Mouse (Mus musculus) lung, postnatal 0 days (tissue): ENCODE data around the gene Diaph3. TPM values are rescaled to one million over a fixed set of nuclear protein-coding genes. Genes with fewer than 3 reads are reported as not detected.

ENCODE experiments used
- ATAC-seq: fragments of 200-750 bp; cut with Nextera tagmentation; 2 replicates; pipeline ENCODE4 v1.8.0; 2017; ENCODE audit warnings: moderate library complexity
- DNase-seq: peaks from one replicate; pipeline ENCODE4 v3.0.0-alpha.2; 2016; ENCODE audit warnings: low spot score
- H3K27ac ChIP-seq: fragments of 300-500 bp; sonication (generic); 2 replicates; pipeline ENCODE4 v1.5.1; 2014; ENCODE audit warnings: antibody characterized with exemption, mild to moderate bottlenecking, low read length, mixed read lengths
- H3K27me3 ChIP-seq: fragments of 300-500 bp; sonication (generic); replicated peaks from 2 replicates; pipeline ENCODE4 v1.6.1; 2014; ENCODE audit warnings: low read length, mixed read lengths; ENCODE audit not compliant: insufficient read depth
- H3K36me3 ChIP-seq: fragments of 300-500 bp; sonication (generic); 2 replicates; pipeline ENCODE4 v1.6.1; 2014; ENCODE audit warnings: low read length, mixed read lengths; ENCODE audit not compliant: insufficient read depth
- H3K4me1 ChIP-seq: fragments of 300-500 bp; sonication (generic); 2 replicates; pipeline ENCODE4 v1.6.1; 2014; ENCODE audit warnings: antibody characterized with exemption, low read depth, low read length, mixed read lengths; ENCODE audit not compliant: insufficient read depth
- H3K4me2 ChIP-seq: fragments of 300-500 bp; sonication (generic); replicated peaks from 2 replicates; pipeline ENCODE4 v1.6.1; 2014; ENCODE audit warnings: low read depth, mild to moderate bottlenecking, low read length, moderate library complexity, mixed read lengths
- H3K4me3 ChIP-seq: fragments of 300-500 bp; sonication (generic); 2 replicates; pipeline ENCODE4 v1.5.1; 2014; ENCODE audit warnings: low read depth, low read length
- H3K9ac ChIP-seq: fragments of 300-500 bp; sonication (generic); replicated peaks from 2 replicates; pipeline ENCODE4 v1.6.1; 2014; ENCODE audit warnings: low read depth, mild to moderate bottlenecking
- H3K9me3 ChIP-seq: fragments of 300-500 bp; sonication (generic); 2 replicates; pipeline ENCODE4 v1.6.1; 2016; ENCODE audit warnings: low read length, mixed read lengths
- CTCF ChIP-seq: IDR thresholded peaks from 2 replicates; pipeline ENCODE4 v1.5.1; 2016; ENCODE audit warnings: antibody characterized with exemption, mild to moderate bottlenecking
- EP300 ChIP-seq: IDR thresholded peaks from 2 replicates; pipeline ENCODE4 v1.6.1; 2016; ENCODE audit warnings: antibody characterized with exemption, mild to moderate bottlenecking, control low read depth
- WGBS: fragments of 180-500 bp; shearing (Covaris S2); extraction: QIAGEN DNeasy Blood & Tissue Kit; methylation state at CpG from one replicate; pipeline ENCODE4 v1.1.7; 2014; 5-methylcytosine and 5-hydroxymethylcytosine counted together
- polyA plus RNA-seq: library from polyadenylated mRNA; unstranded; fragments of >200 nt; fragmentation: Nextera tagmentation; extraction: Ambion mirVana; gene quantifications from 2 replicates; pipeline ENCODE4 v1.2.1, GENCODE M21; 2015

The Diaph3 gene
- polyA plus RNA-seq, 1 experiment from 2014 or later: 2.3 TPM

DNA sequence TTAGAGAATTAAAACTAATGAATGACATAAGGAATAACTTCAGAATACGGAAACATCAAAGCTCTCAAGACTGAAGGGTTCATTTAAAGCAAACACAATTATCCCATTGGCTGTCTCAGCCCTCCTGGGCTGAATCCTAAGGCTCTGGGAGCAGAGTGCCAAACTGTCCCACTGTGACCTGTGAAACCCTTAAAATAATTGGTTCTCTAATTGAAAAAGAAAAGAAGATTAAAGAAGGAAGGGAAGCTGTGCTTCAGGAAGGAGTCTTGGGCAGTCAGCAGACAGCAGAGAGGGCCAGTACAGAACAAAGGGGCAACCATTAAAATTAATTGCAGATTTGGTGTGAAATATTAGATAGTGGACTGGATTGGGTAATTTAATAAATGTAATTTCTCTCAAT is 189.9 kb downstream of the Diaph3 start:
- Histone ChIP-seq H3K27ac (no peak overlapping the region), H3K4me3 (no peak overlapping the region), H3K9me3 (no peaks in the 10 kb centered on the region), H3K9ac (no peak overlapping the region), H3K27me3 (no peaks in the 10 kb centered on the region), H3K4me1 (no peaks in the 10 kb centered on the region), H3K4me2 (no peak overlapping the region), H3K36me3 (no peaks in the 10 kb centered on the region)
- WGBS: 46% methylated on average over 1 of the region's 1 CpGs
- no peak for TF ChIP-seq EP300
- DNase-seq (no peak), ATAC-seq (no peak)

DNA sequence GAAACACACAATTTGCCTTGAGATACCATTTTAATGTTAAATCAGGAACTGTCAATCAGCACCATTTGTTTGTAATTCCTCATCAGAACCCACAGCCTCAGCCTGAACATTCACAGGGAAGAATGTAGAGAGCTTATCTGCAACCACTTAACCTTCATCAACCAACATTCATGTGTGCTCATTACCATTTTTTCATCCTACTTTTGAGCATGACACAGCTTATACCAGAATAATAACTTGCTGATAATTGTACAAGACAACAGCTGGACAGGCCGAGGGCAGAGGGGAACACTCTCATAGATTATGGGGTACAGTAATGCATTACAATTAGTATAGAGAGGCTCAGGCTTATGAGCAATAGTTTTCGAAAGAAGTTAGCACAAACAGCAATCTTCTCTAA is 203.1 kb downstream of the Diaph3 start:
- WGBS: 79% methylated on average over 2 of the region's 2 CpGs
- H3K4me3 ChIP-seq: no peak overlapping the region
- no peaks in the 10 kb centered on the region for H3K36me3 ChIP-seq
- no peak overlapping the region for H3K4me2 ChIP-seq
- no peak overlapping the region for H3K9ac ChIP-seq
- no peaks in the 10 kb centered on the region for H3K27me3 ChIP-seq
- TF ChIP-seq CTCF: no peak
- no peak for TF ChIP-seq EP300
- DNase-seq (no peak), ATAC-seq (no peak)
- no peak overlapping the region for H3K27ac ChIP-seq
- H3K9me3 ChIP-seq: no peaks in the 10 kb centered on the region
- no peaks in the 10 kb centered on the region for H3K4me1 ChIP-seq

DNA sequence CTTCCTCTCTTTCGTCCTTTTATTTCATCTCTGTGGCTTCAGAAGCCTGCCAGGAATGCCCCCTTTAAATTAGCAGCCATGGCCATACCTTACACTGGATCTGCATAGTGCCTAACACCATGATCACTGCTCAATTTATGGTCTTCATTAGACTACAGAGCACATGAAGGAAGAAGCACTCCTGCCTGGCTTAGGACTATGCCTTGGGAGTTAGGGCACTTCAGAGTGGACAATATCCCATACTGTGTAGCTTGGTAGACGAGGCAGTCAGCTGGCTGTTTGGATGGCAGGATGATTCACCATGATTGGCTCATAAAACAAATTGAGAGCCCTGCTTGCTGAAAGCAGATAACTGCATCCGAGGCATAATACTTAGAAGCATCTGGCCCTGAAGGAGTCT is 204.6 kb downstream of the Diaph3 start:
- no peak for ATAC-seq
- H3K27ac ChIP-seq: no peak overlapping the region
- no peaks in the 10 kb centered on the region for H3K36me3 ChIP-seq
- TF ChIP-seq CTCF: no peak
- no peak overlapping the region for H3K4me2 ChIP-seq
- no peaks in the 10 kb centered on the region for H3K4me1 ChIP-seq
- no peaks in the 10 kb centered on the region for H3K27me3 ChIP-seq
- DNase-seq: no peak
- H3K9ac ChIP-seq: no peak overlapping the region
- 88% methylated on average over 3 of the region's 3 CpGs for WGBS
- H3K4me3 ChIP-seq: no peak overlapping the region
- H3K9me3 ChIP-seq: no peaks in the 10 kb centered on the region

DNA sequence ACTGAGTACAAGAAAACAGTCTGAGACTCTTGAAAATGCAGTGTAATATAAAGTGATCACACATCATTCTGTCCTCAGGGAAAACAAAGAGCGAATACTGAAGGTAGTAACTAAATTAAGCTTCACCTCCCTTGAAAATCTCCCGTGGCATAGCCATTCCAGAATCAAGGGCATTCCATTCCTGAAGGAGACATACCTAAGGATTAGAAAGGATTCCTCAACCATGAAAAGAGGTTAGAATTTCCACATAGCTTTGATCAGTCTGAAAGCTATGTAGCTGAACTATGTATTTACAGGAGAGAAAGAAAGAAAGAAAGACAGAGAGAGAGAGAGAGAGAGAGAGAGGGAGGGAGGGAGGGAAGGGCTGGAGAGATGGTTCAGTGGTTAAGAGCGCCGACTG is 210.3 kb downstream of the Diaph3 start:
- Histone ChIP-seq H3K4me2 (no peak overlapping the region), H3K36me3 (no peaks in the 10 kb centered on the region), H3K9me3 (no peaks in the 10 kb centered on the region), H3K27ac (no peak overlapping the region), H3K27me3 (no peaks in the 10 kb centered on the region), H3K4me3 (no peak overlapping the region), H3K4me1 (no peaks in the 10 kb centered on the region), H3K9ac (no peak overlapping the region)
- DNase-seq: no peak
- no peak for ATAC-seq
- TF ChIP-seq CTCF (no peak), EP300 (no peak)
- WGBS: 77% methylated on average over 4 of the region's 4 CpGs

DNA sequence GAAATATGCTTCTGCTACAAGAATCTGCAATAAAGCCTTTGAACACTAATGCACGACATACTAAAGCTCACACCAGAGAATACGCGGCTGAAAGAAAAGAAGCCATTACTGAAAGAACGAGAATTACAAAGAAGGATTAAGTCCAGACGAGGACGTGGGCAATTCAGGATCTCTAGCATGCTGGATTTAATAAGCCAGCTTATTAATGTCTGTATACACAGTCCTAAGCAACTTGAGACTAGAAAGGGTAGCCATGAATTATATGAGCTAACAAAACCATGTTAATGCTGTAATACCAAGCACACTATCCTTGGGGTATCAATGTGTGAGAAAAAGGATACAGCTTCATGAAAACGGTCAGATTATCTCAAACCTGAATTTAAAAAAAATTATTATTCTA is 214.2 kb downstream of the Diaph3 start:
- Histone ChIP-seq H3K4me1 (no peaks in the 10 kb centered on the region), H3K36me3 (no peaks in the 10 kb centered on the region), H3K4me3 (no peak overlapping the region), H3K27me3 (no peaks in the 10 kb centered on the region), H3K9me3 (no peaks in the 10 kb centered on the region), H3K9ac (no peak overlapping the region), H3K27ac (no peak overlapping the region), H3K4me2 (no peak overlapping the region)
- DNase-seq (no peak), ATAC-seq (no peak)
- no peak for TF ChIP-seq EP300
- no peak for TF ChIP-seq CTCF
- WGBS: 91% methylated on average over 7 of the region's 7 CpGs

DNA sequence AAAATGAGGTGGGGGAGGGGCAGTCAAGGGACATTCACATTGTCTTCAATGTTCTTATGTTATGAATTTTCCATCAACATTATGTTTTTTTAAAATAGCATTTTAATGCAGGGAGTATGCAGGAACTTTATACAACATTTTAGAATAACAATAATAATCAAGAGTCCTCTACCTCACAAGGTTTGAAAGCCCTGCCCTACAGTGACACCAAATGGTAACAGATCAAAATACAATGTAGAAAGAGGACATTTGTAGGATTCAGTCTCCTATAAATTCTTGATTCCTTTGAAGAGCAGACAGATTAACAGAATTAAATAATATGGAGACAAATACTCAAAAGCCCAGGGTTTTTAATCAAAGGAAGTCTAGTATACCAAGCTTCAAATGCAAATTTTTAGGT is 242.1 kb downstream of the Diaph3 start:
- Histone ChIP-seq H3K27me3 (no peaks in the 10 kb centered on the region), H3K4me2 (no peak overlapping the region), H3K9me3 (no peaks in the 10 kb centered on the region), H3K27ac (no peak overlapping the region), H3K4me1 (no peaks in the 10 kb centered on the region), H3K9ac (no peak overlapping the region), H3K4me3 (no peak overlapping the region), H3K36me3 (no peaks in the 10 kb centered on the region)
- DNase-seq: no peak
- no peak for ATAC-seq
- TF ChIP-seq CTCF (peak; percentile 37), EP300 (no peak)

DNA sequence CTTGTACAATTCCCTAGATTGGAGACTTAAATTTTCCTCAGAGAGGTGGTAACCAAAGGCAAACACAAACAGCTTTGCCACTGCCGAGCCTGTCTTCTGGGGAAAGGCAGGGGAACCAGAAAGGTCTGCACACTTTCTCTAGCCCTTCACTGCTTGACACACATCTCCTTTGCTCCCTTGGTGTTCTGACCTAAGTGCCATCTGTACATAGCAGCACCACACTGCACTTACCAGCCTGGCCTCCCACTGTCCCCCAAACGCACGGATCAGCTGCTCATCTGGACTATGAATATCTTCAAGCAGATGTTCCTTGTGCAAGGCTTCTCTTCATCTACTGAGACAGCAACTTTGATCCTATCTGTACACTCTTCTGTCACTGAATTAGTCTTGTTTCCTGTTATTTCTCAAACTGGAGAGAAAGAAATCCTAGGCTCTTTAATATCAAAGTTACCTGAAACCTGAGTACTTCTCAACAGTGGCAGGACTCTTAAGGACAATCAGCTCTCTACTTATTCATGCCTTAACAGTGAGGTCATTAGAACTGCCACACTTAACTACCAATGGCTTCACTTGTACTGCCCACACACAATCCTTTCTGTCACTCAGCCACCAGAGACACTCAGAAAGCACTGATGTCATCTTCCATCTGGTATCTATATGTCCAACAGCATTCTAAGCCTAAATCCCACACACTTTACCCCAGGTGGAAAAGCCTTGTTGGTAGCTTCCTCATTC is 251.8 kb downstream of the Diaph3 start:
- H3K27ac ChIP-seq: peak overlapping the region; percentile 48
- no peaks in the 10 kb centered on the region for H3K27me3 ChIP-seq
- H3K4me1 ChIP-seq: no peaks in the 10 kb centered on the region
- H3K36me3 ChIP-seq: no peaks in the 10 kb centered on the region
- H3K4me3 ChIP-seq: no peak overlapping the region
- no peak overlapping the region for H3K9ac ChIP-seq
- ATAC-seq: peak; percentile 99
- no peak overlapping the region; the same call in 1 of the 2 replicates for H3K4me2 ChIP-seq
- TF ChIP-seq EP300: peak; percentile 33; the same call in 1 of the 2 replicates
- no peak for TF ChIP-seq CTCF
- peak; percentile 84 for DNase-seq
- WGBS: 38% methylated on average over 3 of the region's 3 CpGs
- H3K9me3 ChIP-seq: no peaks in the 10 kb centered on the region
